Mouse (Mus musculus): ENCODE results near the gene Serf2. TPM values are rescaled to one million over a fixed set of nuclear protein-coding genes. Genes with fewer than 3 reads are reported as not detected.

Serf2 gene
- polyA plus RNA-seq (2015; fragmentation: Nextera tagmentation; extraction: Ambion mirVana): 562 and 617 TPM in 2 replicates

GRCm38 (mm10) chr2:121448739-121449535 lies at the start of gene Serf2:
TSS of gene Serf2 (plus strand) at chr2:121449195.

DNA sequence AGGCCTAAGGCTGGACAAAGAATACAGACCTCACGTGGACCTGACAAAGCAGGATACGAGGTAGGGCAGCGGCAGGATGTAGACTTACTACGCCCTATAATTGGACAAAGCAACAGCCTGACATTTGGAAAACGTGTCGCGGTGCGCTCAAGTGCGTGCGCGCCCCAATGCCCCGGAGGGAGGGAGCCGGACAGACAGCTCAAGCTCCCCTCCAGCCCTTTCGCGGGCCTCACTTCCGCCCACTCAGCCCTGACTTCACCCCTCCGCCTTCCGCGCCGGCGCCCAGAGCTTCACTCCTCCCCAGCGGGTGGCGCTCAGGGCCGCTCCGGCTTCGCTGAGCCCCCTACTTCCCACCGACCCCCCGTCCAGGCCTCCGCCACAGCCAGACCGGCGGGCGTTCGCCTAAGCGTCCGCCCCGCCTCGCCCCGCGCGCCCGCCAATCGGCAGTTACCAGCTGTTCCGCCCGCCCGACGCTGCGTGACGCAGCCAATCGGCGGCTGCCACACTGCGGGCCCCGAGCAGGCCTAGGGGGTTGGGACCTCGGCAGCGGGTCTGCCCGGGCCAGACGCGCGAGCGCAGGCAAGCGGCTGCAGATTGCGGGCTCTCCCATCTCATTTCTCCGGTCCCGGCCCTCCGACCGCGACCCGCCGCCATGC lies 35.5 kb upstream of the Serf2 start, which contains the start of the genes Pdia3 and Catsper2:
Pdia3 (plus strand) TSS at position 389 of the 656 bp plus-strand sequence.
Catsper2 (minus strand) TSS at position 406 of the 656 bp plus-strand sequence.

DNA sequence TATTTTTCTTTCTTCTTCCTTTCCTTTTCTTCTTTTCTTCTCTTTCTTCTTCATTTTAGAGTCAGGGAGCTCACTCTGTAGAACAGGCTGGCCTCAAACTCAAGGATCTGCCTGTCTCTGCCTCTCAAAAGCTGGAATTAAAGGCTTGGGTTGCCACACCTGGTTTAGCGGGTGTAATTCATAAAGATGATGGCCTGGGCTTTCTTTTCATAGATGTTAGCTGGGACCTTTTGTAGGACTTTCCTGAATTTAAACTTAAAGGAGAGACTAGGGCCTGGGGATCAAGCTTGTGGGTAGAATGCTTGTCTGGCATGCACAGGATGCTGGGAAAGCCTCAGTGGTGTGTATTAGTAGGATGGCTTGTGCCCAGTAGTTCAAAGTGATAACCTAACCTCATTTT lies 4.8 kb upstream of the Serf2 start, which contains the start of gene Ell3:
Ell3 (minus strand) TSS at position 101 of the 400 bp plus-strand sequence.

DNA sequence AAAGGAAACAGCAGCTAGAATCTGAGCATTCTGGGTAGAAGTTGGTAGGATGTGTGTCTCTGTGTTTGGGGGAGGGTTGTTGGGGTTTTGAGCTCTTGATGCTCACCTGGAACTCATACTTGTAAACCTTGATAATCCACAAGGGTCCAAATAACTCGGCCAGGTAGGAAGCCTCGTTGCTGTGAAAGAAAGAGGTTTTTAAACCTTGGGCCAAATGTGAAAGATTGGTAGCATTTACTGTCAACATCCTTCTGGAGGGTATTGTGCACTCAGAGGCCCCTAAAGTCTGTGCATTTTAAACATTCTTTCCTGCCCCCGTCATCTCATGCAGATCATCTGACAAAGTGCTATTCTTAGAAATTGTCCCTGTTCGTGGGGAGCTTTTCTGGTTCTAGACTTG lies 4.0 kb downstream of the Serf2 start, which contains the start of gene Hypk:
Hypk (plus strand) TSS at position 301 of the 400 bp plus-strand sequence.

GRCm38 (mm10) chr2:121456692-121457642 lies 8.0 kb downstream of the Serf2 start, which contains the start of gene Serinc4:
TSS of gene Serinc4 (minus strand) at chr2:121456781.

GRCm38 (mm10) chr2:121473301-121474179 lies 24.5 kb downstream of the Serf2 start, which contains the start of gene Mfap1b:
TSS of gene Mfap1b (minus strand) at chr2:121474067.

GRCm38 (mm10) chr2:121505942-121506882 lies 57.2 kb downstream of the Serf2 start, which contains the start of the genes Mfap1a and Wdr76:
TSS of gene Mfap1a (minus strand) at chr2:121506665.
TSS of gene Wdr76 (plus strand) at chr2:121506723.

Small RNA genes lying within 50 kb of the gene (microRNA-seq; reads per million reads assigned to microRNA genes)
- gene Gm22953: 0 to 0.21 reads per million in 2 experiments

Other genes starting within 250 kb of the Serf2 start
- 10.7 and 16.0 TPM in 2 replicates for gene Trp53bp1, start 177.8 kb upstream of the Serf2 start, polyA plus RNA-seq (2015; fragmentation: Nextera tagmentation; extraction: Ambion mirVana)
- 2.0 TPM in 2 replicates for gene Map1a, start 159.6 kb upstream of the Serf2 start, polyA plus RNA-seq (2015; fragmentation: Nextera tagmentation; extraction: Ambion mirVana)
- gene Ppip5k1, start 93.8 kb upstream of the Serf2 start, polyA plus RNA-seq (2015; fragmentation: Nextera tagmentation; extraction: Ambion mirVana): 7.0 and 8.7 TPM in 2 replicates
- 2.0 TPM in 1 of 2 replicates, not detected in the other for gene Ckmt1, start 91.5 kb upstream of the Serf2 start, polyA plus RNA-seq (2015; fragmentation: Nextera tagmentation; extraction: Ambion mirVana)
- gene Strc, start 62.0 kb upstream of the Serf2 start, polyA plus RNA-seq (2015; fragmentation: Nextera tagmentation; extraction: Ambion mirVana): not detected in 2 replicates
- 166 and 212 TPM in 2 replicates for gene Pdia3, start 35.4 kb upstream of the Serf2 start, polyA plus RNA-seq (2015; fragmentation: Nextera tagmentation; extraction: Ambion mirVana)
- 3.2 and 4.4 TPM in 2 replicates for gene Catsper2, start 35.4 kb upstream of the Serf2 start, polyA plus RNA-seq (2015; fragmentation: Nextera tagmentation; extraction: Ambion mirVana)
- 0.12 and 0.67 TPM in 2 replicates for gene Ell3, start 4.9 kb upstream of the Serf2 start, polyA plus RNA-seq (2015; fragmentation: Nextera tagmentation; extraction: Ambion mirVana)
- 89.7 and 91.1 TPM in 2 replicates for gene Hypk, start 4.1 kb downstream of the Serf2 start, polyA plus RNA-seq (2015; fragmentation: Nextera tagmentation; extraction: Ambion mirVana)
- gene Serinc4, start 7.6 kb downstream of the Serf2 start, polyA plus RNA-seq (2015; fragmentation: Nextera tagmentation; extraction: Ambion mirVana): not detected in 2 replicates
- 36.7 and 41.5 TPM in 2 replicates for gene Mfap1b, start 24.9 kb downstream of the Serf2 start, polyA plus RNA-seq (2015; fragmentation: Nextera tagmentation; extraction: Ambion mirVana)
- gene Mfap1a, start 57.5 kb downstream of the Serf2 start, polyA plus RNA-seq (2015; fragmentation: Nextera tagmentation; extraction: Ambion mirVana): 15.6 and 17.9 TPM in 2 replicates
- 1.9 and 2.6 TPM in 2 replicates for gene Wdr76, start 57.5 kb downstream of the Serf2 start, polyA plus RNA-seq (2015; fragmentation: Nextera tagmentation; extraction: Ambion mirVana)

Measured in skeletal muscle tissue, postnatal 0 days (tissue).